Mouse (Mus musculus): ENCODE measurements at regions not wholly inside any gene's neighbourhood (a gene's known extent, or its start where the extent isn't known, plus 50 kb on each side); places are given as distances from the start of the nearest gene placed in this dataset.
A peak's percentile ranks its signal among the peaks of the same experiment; 100 is the strongest.
"Not testable (repeated sequence)": the region's sequence is repeated elsewhere in the genome, so short reads cannot be mapped to it uniquely, and the experiment has no call there.

- Histone ChIP-seq H3K4me3 (replicated peaks) (no peak overlapping the region), H3K27ac (replicated peaks) (no peak overlapping the region), H3K36me3 (no peaks in the 10 kb centered on the region), H3K27me3 (replicated peaks) (no peaks in the 10 kb centered on the region), H3K4me2 (no peak overlapping the region), H3K9me3 (replicated peaks) (no peaks in the 10 kb centered on the region), H3K4me1 (no peaks in the 10 kb centered on the region), H3K9ac (replicated peaks) (no peak overlapping the region)
- ATAC-seq (ENCODE audit: low FRiP score): no peak
- WGBS: 66% methylated on average over 13 of the region's 13 CpGs
Measured at GRCm38 (mm10) chr4:101366905-101367679, 52.0 kb upstream of the Ak4 start.

DNA sequence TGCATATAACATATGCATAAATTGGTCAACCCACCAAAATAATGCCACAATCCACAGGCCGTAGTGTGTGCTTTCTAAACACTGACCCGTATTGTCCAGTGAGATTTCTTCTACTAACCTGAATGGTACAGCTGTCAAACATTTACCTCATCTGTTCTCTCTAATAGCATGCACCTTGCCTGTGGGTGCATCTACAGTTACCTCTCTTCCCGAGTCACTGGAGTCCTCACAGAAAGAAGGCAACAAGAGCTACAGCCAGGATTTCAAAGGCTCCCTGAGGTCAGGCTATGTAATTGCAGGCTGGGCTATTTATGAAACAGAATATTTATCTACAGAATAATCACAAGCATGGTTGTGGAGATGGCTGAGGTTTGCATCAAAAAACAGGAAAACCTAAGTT, 53.8 kb upstream of the Ak4 start:
- 84% methylated on average over 3 of the region's 3 CpGs for WGBS
- no peak for ATAC-seq (ENCODE audit: low FRiP score)

GRCm38 (mm10) chr4:101364716-101365115, 54.4 kb upstream of the Ak4 start:
- no peak for ATAC-seq (ENCODE audit: low FRiP score)
- Histone ChIP-seq H3K4me1 (no peaks in the 10 kb centered on the region), H3K9ac (replicated peaks) (no peak overlapping the region), H3K4me3 (replicated peaks) (no peak overlapping the region), H3K4me2 (no peak overlapping the region), H3K36me3 (no peaks in the 10 kb centered on the region), H3K27me3 (replicated peaks) (no peaks in the 10 kb centered on the region), H3K27ac (replicated peaks) (no peak overlapping the region), H3K9me3 (replicated peaks) (no peaks in the 10 kb centered on the region)
- WGBS: 97% methylated on average over 2 of the region's 2 CpGs

More for the DNA sequence above, 53.8 kb upstream of the Ak4 start:
- no peaks in the 10 kb centered on the region for H3K36me3 ChIP-seq
- no peaks in the 10 kb centered on the region for H3K4me1 ChIP-seq
- no peak overlapping the region for H3K27ac ChIP-seq (replicated peaks)
- H3K4me2 ChIP-seq: no peak overlapping the region
- no peak overlapping the region for H3K4me3 ChIP-seq (replicated peaks)
- no peak overlapping the region for H3K9ac ChIP-seq (replicated peaks)
- H3K9me3 ChIP-seq (replicated peaks): no peaks in the 10 kb centered on the region
- no peaks in the 10 kb centered on the region for H3K27me3 ChIP-seq (replicated peaks)

- H3K27me3 ChIP-seq (replicated peaks); H3K36me3 ChIP-seq; ATAC-seq (ENCODE audit: low FRiP score); H3K4me1 ChIP-seq; H3K27ac ChIP-seq (replicated peaks); H3K4me2 ChIP-seq; H3K4me3 ChIP-seq (replicated peaks); H3K9ac ChIP-seq (replicated peaks); H3K9me3 ChIP-seq (replicated peaks): not testable (repeated sequence)
- 93% methylated on average over 1 of the region's 1 CpGs for WGBS
Measured at GRCm38 (mm10) chr4:101363231-101363630, 55.8 kb upstream of the Ak4 start.

- H3K9ac ChIP-seq (replicated peaks): no peak overlapping the region
- no peaks in the 10 kb centered on the region for H3K36me3 ChIP-seq
- no peak for ATAC-seq (ENCODE audit: low FRiP score)
- no peaks in the 10 kb centered on the region for H3K9me3 ChIP-seq (replicated peaks)
- no peak overlapping the region for H3K4me3 ChIP-seq (replicated peaks)
- H3K27ac ChIP-seq (replicated peaks): no peak overlapping the region
- no peaks in the 10 kb centered on the region for H3K27me3 ChIP-seq (replicated peaks)
- H3K4me2 ChIP-seq: no peak overlapping the region
- peaks cover 9% of the 10 kb centered on the region for H3K4me1 ChIP-seq
- WGBS: 100% methylated on average over 1 of the region's 1 CpGs
Measured at GRCm38 (mm10) chr4:101361779-101362178, 57.3 kb upstream of the Ak4 start.

DNA sequence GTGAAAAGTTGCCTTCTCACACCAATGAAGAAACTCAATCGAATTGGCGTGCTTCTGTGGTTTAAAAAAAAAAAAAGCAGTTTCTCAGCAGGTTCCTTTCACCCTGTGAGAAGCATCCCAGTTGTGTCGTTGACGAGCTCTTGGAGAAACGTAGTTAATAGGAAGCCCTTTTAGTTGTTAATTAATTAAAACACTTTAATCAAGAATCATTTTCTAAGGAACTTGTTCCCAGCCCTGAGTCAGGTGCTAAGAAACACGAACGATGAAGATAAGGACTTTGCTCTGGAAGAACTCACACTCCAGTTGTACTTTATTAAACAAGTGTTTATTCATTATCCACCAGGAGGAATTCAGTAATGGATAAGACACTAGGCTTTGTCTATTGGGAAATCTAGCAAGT, 58.8 kb upstream of the Ak4 start:
- 69% methylated on average over 7 of the region's 7 CpGs for WGBS
- Histone ChIP-seq H3K9ac (replicated peaks) (no peak overlapping the region), H3K4me2 (no peak overlapping the region), H3K27me3 (replicated peaks) (no peaks in the 10 kb centered on the region), H3K27ac (replicated peaks) (no peak overlapping the region), H3K4me3 (replicated peaks) (no peak overlapping the region), H3K36me3 (no peaks in the 10 kb centered on the region), H3K4me1 (peaks cover 12% of the 10 kb centered on the region), H3K9me3 (replicated peaks) (no peaks in the 10 kb centered on the region)
- ATAC-seq (ENCODE audit: low FRiP score): no peak

GRCm38 (mm10) chr4:101359119-101359518, 60.0 kb upstream of the Ak4 start:
- 77% methylated on average over 5 of the region's 5 CpGs for WGBS
- Histone ChIP-seq H3K27ac (replicated peaks) (no peak overlapping the region), H3K4me3 (replicated peaks) (no peak overlapping the region), H3K4me1 (peaks cover 24% of the 10 kb centered on the region), H3K9me3 (replicated peaks) (no peaks in the 10 kb centered on the region), H3K27me3 (replicated peaks) (no peaks in the 10 kb centered on the region), H3K36me3 (no peaks in the 10 kb centered on the region), H3K4me2 (no peak overlapping the region), H3K9ac (replicated peaks) (no peak overlapping the region)
- no peak for ATAC-seq (ENCODE audit: low FRiP score)

DNA sequence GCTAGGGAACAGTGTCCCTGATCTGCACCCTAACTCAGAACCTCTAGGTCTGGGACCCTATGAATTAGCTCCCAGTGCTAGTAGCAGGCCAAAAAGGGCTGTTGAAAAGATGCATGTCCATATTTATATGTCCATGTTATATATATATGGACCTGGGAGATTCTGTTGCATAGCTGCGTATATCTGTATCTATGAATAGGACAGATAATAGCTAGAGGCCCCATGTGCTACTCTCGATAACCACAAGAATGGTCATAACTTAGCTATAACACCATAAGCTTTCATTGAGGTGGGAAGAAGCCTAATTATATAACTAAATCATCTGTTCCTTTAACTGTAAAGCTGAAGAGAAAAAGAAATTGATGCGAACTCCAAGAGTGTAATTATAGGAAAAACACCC, 60.6 kb upstream of the Ak4 start:
- no peak overlapping the region for H3K9ac ChIP-seq (replicated peaks)
- no peaks in the 10 kb centered on the region for H3K36me3 ChIP-seq
- no peak overlapping the region for H3K4me3 ChIP-seq (replicated peaks)
- peaks cover 30% of the 10 kb centered on the region for H3K4me1 ChIP-seq
- no peak for ATAC-seq (ENCODE audit: low FRiP score)
- no peaks in the 10 kb centered on the region for H3K27me3 ChIP-seq (replicated peaks)
- 92% methylated on average over 3 of the region's 3 CpGs for WGBS
- H3K9me3 ChIP-seq (replicated peaks): no peaks in the 10 kb centered on the region
- no peak overlapping the region; the same call in 1 of the 2 replicates for H3K4me2 ChIP-seq
- H3K27ac ChIP-seq (replicated peaks): no peak overlapping the region

GRCm38 (mm10) chr4:101357923-101358322, 61.2 kb upstream of the Ak4 start:
- peak overlapping the region; percentile 87 for H3K4me3 ChIP-seq (replicated peaks)
- ATAC-seq (ENCODE audit: low FRiP score): no peak
- WGBS: 54% methylated on average over 8 of the region's 8 CpGs
- no peak overlapping the region; the same call in 1 of the 2 replicates for H3K9ac ChIP-seq (replicated peaks)
- no peaks in the 10 kb centered on the region for H3K9me3 ChIP-seq (replicated peaks)
- peak overlapping the region; percentile 72 for H3K4me2 ChIP-seq
- peak overlapping the region; percentile 95 for H3K27ac ChIP-seq (replicated peaks)
- H3K4me1 ChIP-seq: peaks cover 32% of the 10 kb centered on the region
- no peaks in the 10 kb centered on the region for H3K27me3 ChIP-seq (replicated peaks)
- H3K36me3 ChIP-seq: no peaks in the 10 kb centered on the region

- H3K4me2 ChIP-seq: peak overlapping the region; percentile 72
- H3K27me3 ChIP-seq (replicated peaks): no peaks in the 10 kb centered on the region
- peak; percentile 3; the same call in 1 of the 2 replicates for ATAC-seq (ENCODE audit: low FRiP score)
- peak overlapping the region; percentile 87 for H3K4me3 ChIP-seq (replicated peaks)
- no peaks in the 10 kb centered on the region for H3K36me3 ChIP-seq
- H3K9me3 ChIP-seq (replicated peaks): no peaks in the 10 kb centered on the region
- H3K4me1 ChIP-seq: peaks cover 38% of the 10 kb centered on the region
- 10% methylated on average over 31 of the region's 31 CpGs for WGBS
- H3K27ac ChIP-seq (replicated peaks): peak overlapping the region; percentile 95
- peak overlapping the region; percentile 86 for H3K9ac ChIP-seq (replicated peaks)
Measured at GRCm38 (mm10) chr4:101356954-101357891, 61.9 kb upstream of the Ak4 start.

GRCm38 (mm10) chr4:101356093-101356953, 62.8 kb upstream of the Ak4 start:
- ATAC-seq (ENCODE audit: low FRiP score): peak; percentile 92
- H3K36me3 ChIP-seq: no peaks in the 10 kb centered on the region

More at GRCm38 (mm10) chr4:101356093-101356953, 62.8 kb upstream of the Ak4 start:
- peak overlapping the region; percentile 72 for H3K4me2 ChIP-seq
- H3K4me1 ChIP-seq: peaks cover 38% of the 10 kb centered on the region
- peak overlapping the region; percentile 86 for H3K9ac ChIP-seq (replicated peaks)
- H3K27me3 ChIP-seq (replicated peaks): no peaks in the 10 kb centered on the region
- H3K4me3 ChIP-seq (replicated peaks): peak overlapping the region; percentile 87
- H3K27ac ChIP-seq (replicated peaks): peak overlapping the region; percentile 95
- no peaks in the 10 kb centered on the region for H3K9me3 ChIP-seq (replicated peaks)
- WGBS: under 1% methylated on average over 102 of the region's 107 CpGs
